Mouse (Mus musculus) cerebellum, adult 2 months (tissue): ENCODE results near the gene Atp6ap2. TPM values are rescaled to one million over a fixed set of nuclear protein-coding genes. Genes with fewer than 3 reads are reported as not detected.

Source experiments
- DNase-seq, 2 experiments: peaks; one replicate each; pipeline ENCODE4 v3.0.0; 2021
- H3K27ac ChIP-seq: fragments of 200-500 bp; 2 replicates; pipeline ENCODE4 v1.5.1; 2012; ENCODE audit warnings: low read length, control low read depth, inconsistent platforms; ENCODE audit not compliant: insufficient read depth
- H3K27me3 ChIP-seq: fragments of 200-500 bp; 2 replicates; pipeline ENCODE4 v1.6.1; 2012; ENCODE audit warnings: inconsistent platforms, mild to moderate bottlenecking, low read length, moderate library complexity; ENCODE audit not compliant: control insufficient read depth, insufficient read depth
- H3K4me1 ChIP-seq: fragments of 200-500 bp; 2 replicates; pipeline ENCODE4 v1.6.1; 2011; ENCODE audit warnings: low read length; ENCODE audit not compliant: control insufficient read depth, insufficient read depth
- H3K4me3 ChIP-seq: fragments of 200-500 bp; replicated peaks from 2 replicates; pipeline ENCODE3; 2011; ENCODE audit warnings: mild to moderate bottlenecking, low read depth, low read length, control low read depth; ENCODE audit not compliant: insufficient read depth
- CTCF ChIP-seq: fragments of 200-500 bp; IDR thresholded peaks from 2 replicates; pipeline ENCODE4 v1.5.1; 2011; ENCODE audit warnings: low read depth, mild to moderate bottlenecking, control low read depth, low read length, moderate library complexity, borderline replicate concordance; ENCODE audit not compliant: insufficient read depth
- POLR2A ChIP-seq: fragments of 200-500 bp; IDR thresholded peaks from 2 replicates; pipeline ENCODE4 v1.6.1; 2011; ENCODE audit warnings: low read length, control low read depth, borderline replicate concordance; ENCODE audit not compliant: insufficient read depth
- WGBS: fragments of 180-500 bp; shearing (Covaris S2); methylation state at CpG from one replicate; pipeline ENCODE4 v1.1.7; 2018; 5-methylcytosine and 5-hydroxymethylcytosine counted together
- polyA plus RNA-seq: library from polyadenylated mRNA; depleted of rRNA; stranded (reverse); fragments of >200 nt; gene quantifications from 2 replicates; pipeline ENCODE4 v1.2.3, GENCODE M21; 2012; rRNA removed

Gene Atp6ap2
- polyA plus RNA-seq, 1 experiment = 151 TPM

DNA sequence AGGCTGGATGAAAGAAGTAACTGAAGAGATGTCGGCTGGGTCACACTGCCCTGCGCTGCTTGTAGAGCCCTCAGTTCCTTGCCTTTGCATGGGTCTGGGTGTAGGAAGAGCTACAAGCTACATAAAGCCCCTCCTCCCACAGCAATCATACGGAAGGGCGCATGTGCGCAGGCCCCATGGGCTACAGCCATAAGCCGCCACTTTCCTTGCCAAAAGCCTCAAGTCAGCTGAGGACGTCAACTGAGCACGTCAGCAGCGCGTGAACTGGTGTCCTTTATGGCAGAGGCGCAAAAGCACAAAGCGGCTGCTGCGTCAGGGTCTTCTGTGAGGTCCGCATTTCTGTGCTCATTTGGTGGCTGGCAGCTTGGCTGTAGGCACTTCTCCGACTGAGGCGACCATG, 64.3 kb downstream of the Atp6ap2 start:
- no peaks in the 10 kb centered on the region for H3K27me3 ChIP-seq
- H3K4me3 ChIP-seq = no peak overlapping the region
- WGBS = 94% methylated on average over 16 of the region's 16 CpGs
- DNase-seq = no peak
- no peaks in the 10 kb centered on the region for H3K4me1 ChIP-seq
- TF ChIP-seq POLR2A (no peak), CTCF (no peak)
- H3K27ac ChIP-seq = no peak overlapping the region

GRCm38 (mm10) chrX:12653879-12654278, 66.3 kb downstream of the Atp6ap2 start:
- WGBS = 18% methylated on average over 2 of the region's 2 CpGs
- TF ChIP-seq CTCF (no peak), POLR2A (no peak)
- H3K4me1 ChIP-seq = no peaks in the 10 kb centered on the region
- H3K27me3 ChIP-seq = no peaks in the 10 kb centered on the region
- no peak overlapping the region for H3K4me3 ChIP-seq
- no peak overlapping the region for H3K27ac ChIP-seq
- no peak for DNase-seq

Other genes with a start within 250 kb of the Atp6ap2 start
- 23.0 and 23.4 TPM in 2 replicates for gene 1810030O07Rik, start 85.9 kb downstream of the Atp6ap2 start, polyA plus RNA-seq
- gene Med14, start 174.3 kb downstream of the Atp6ap2 start, polyA plus RNA-seq = 31.4 and 35.1 TPM in 2 replicates